Mouse (Mus musculus) midbrain, embryonic 16.5 days (tissue): ENCODE measurements at regions not wholly inside any gene's neighbourhood (a gene's known extent, or its start where the extent isn't known, plus 50 kb on each side); places are given as distances from the start of the nearest gene placed in this dataset.

Experiments
- ATAC-seq: fragments of 200-750 bp; cut with Nextera tagmentation; 2 replicates; pipeline ENCODE4 v1.8.0; 2017; ENCODE audit warnings: moderate TSS enrichment
- H3K27ac ChIP-seq: fragments of 300-500 bp; sonication (generic); 2 replicates; pipeline ENCODE4 v1.5.1; 2014; ENCODE audit warnings: mild to moderate bottlenecking, low read length, mixed read lengths
- H3K27me3 ChIP-seq: fragments of 300-500 bp; sonication (generic); 2 replicates; pipeline ENCODE4 v1.6.1; 2014; ENCODE audit warnings: low read depth, low read length, mixed read lengths; ENCODE audit not compliant: control insufficient read depth, insufficient read depth
- H3K36me3 ChIP-seq: fragments of 300-500 bp; sonication (generic); 2 replicates; pipeline ENCODE4 v1.6.1; 2014; ENCODE audit warnings: mild to moderate bottlenecking, low read length, moderate library complexity, mixed read lengths; ENCODE audit not compliant: control insufficient read depth, insufficient read depth
- H3K4me1 ChIP-seq: fragments of 300-500 bp; sonication (generic); 2 replicates; pipeline ENCODE4 v1.6.1; 2014; ENCODE audit warnings: mild to moderate bottlenecking, low read length, mixed read lengths; ENCODE audit not compliant: control insufficient read depth, insufficient read depth
- H3K4me2 ChIP-seq: fragments of 300-500 bp; sonication (generic); 2 replicates; pipeline ENCODE4 v1.6.1; 2014; ENCODE audit warnings: mild to moderate bottlenecking, low read length, mixed read lengths
- H3K4me3 ChIP-seq: fragments of 300-500 bp; sonication (generic); 2 replicates; pipeline ENCODE4 v1.5.1; 2014; ENCODE audit warnings: low read depth, mild to moderate bottlenecking, low read length, moderate library complexity, mixed read lengths
- H3K9ac ChIP-seq: fragments of 300-500 bp; sonication (generic); 2 replicates; pipeline ENCODE4 v1.6.1; 2014; ENCODE audit warnings: low read depth, low read length, mixed read lengths
- H3K9me3 ChIP-seq: fragments of 300-500 bp; sonication (generic); replicated peaks from 2 replicates; pipeline ENCODE4 v1.6.1; 2014; ENCODE audit warnings: mild to moderate bottlenecking, low read length, mixed read lengths; ENCODE audit not compliant: control insufficient read depth, poor library complexity, severe bottlenecking
- WGBS: fragments of 180-500 bp; shearing (Covaris S2); extraction: QIAGEN DNeasy Blood & Tissue Kit; methylation state at CpG from one replicate; pipeline ENCODE4 v1.1.7; 2014; 5-methylcytosine and 5-hydroxymethylcytosine counted together

DNA sequence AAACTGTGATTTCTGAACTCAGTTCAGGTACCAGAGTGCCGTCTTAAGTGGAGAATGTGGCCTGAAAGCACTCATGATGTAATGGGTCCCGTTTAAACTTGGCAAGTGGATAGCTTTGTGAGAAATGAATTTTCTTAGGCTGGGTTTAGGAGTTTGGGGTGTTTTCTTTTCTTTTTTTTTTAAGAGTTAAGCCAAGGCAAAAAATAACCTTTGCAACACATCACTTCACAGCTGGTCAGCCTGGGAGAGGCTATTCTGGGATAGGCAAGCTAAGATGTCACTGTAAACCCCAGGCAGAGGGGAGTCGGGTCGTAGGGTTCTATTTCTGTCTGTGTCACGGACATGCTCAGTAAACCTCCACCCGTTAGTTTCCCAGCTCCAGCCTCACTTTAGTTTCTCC, 100.9 kb downstream of the Zfp36l1 start:
- no peaks in the 10 kb centered on the region for H3K36me3 ChIP-seq
- WGBS: 89% methylated on average over 6 of the region's 6 CpGs
- no peaks in the 10 kb centered on the region for H3K27me3 ChIP-seq
- ATAC-seq: no peak
- no peak overlapping the region for H3K4me2 ChIP-seq
- no peaks in the 10 kb centered on the region for H3K9me3 ChIP-seq
- H3K4me3 ChIP-seq: no peak overlapping the region
- H3K9ac ChIP-seq: no peak overlapping the region
- no peak overlapping the region for H3K27ac ChIP-seq
- H3K4me1 ChIP-seq: peaks cover 6% of the 10 kb centered on the region

DNA sequence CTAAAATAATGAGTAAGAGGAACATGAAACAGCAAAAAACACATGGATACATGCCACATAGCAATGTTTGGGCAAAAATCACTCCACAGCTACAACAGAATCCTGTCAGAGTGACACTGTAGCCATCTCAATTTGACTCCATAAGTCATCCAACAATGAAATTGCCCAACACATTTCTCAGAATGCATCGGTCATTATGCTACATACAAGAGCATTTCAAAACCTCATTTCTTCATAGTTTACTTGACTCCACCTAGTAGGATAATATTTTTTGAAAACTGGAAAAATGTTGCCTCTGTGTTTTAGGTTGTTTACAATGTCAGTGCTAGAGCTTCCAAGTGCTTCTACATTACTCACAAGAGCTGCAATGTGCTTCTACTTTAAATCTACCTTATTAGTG, 101.9 kb downstream of the Zfp36l1 start:
- Histone ChIP-seq H3K27me3 (no peaks in the 10 kb centered on the region), H3K9me3 (no peaks in the 10 kb centered on the region), H3K9ac (no peak overlapping the region), H3K4me3 (no peak overlapping the region), H3K4me1 (peaks cover 6% of the 10 kb centered on the region), H3K27ac (no peak overlapping the region), H3K4me2 (no peak overlapping the region), H3K36me3 (no peaks in the 10 kb centered on the region)
- no peak for ATAC-seq
- WGBS: 97% methylated on average over 1 of the region's 1 CpGs

DNA sequence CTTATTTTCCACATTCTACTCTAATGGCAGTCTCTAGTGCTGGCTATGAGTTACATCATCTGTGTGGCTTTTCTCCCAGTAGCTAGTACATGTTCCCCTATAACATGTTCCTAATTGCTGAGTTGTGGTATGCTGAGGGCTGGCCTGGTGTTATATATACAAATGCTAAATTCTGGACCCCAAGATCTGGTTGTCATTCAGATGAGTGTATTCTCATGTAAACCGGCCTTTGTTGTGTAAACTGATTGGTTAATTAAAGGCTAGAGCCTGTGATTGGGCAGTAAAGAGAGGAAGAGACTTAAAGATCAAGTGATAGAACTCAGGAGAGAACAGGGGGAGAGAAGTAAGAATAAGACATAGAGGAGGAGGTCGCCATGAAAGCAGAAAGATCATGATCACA, 102.6 kb downstream of the Zfp36l1 start:
- H3K9ac ChIP-seq: no peak overlapping the region
- 72% methylated on average over 2 of the region's 2 CpGs for WGBS
- no peak overlapping the region for H3K4me3 ChIP-seq
- no peaks in the 10 kb centered on the region for H3K36me3 ChIP-seq
- H3K4me1 ChIP-seq: peaks cover 6% of the 10 kb centered on the region
- no peak overlapping the region for H3K4me2 ChIP-seq
- H3K27me3 ChIP-seq: no peaks in the 10 kb centered on the region
- ATAC-seq: no peak
- H3K9me3 ChIP-seq: no peaks in the 10 kb centered on the region
- no peak overlapping the region for H3K27ac ChIP-seq

DNA sequence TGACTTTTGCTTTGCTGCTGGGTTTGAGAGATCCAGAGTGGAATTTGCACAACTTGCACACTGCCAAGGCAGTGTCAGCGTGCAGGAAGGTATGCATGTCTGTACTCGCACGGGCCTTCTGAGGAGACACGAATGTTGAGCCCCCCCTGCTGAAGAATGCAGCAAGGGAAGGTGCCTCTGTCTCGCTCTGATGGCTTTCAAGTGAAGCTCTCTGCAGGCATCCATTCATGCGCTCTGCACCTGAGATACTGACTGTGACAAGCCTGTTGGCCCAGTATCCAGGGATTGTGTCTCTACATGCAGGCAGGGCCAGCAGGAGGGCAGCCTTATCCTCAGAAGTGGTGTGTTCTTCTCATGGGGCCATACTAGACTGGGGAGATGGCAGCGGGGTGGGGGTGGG, 105.0 kb downstream of the Zfp36l1 start:
- Histone ChIP-seq H3K36me3 (no peaks in the 10 kb centered on the region), H3K9me3 (no peaks in the 10 kb centered on the region), H3K27ac (no peak overlapping the region), H3K27me3 (no peaks in the 10 kb centered on the region), H3K4me2 (no peak overlapping the region), H3K4me3 (no peak overlapping the region), H3K4me1 (no peaks in the 10 kb centered on the region), H3K9ac (no peak overlapping the region)
- 28% methylated on average over 7 of the region's 7 CpGs for WGBS
- no peak for ATAC-seq

DNA sequence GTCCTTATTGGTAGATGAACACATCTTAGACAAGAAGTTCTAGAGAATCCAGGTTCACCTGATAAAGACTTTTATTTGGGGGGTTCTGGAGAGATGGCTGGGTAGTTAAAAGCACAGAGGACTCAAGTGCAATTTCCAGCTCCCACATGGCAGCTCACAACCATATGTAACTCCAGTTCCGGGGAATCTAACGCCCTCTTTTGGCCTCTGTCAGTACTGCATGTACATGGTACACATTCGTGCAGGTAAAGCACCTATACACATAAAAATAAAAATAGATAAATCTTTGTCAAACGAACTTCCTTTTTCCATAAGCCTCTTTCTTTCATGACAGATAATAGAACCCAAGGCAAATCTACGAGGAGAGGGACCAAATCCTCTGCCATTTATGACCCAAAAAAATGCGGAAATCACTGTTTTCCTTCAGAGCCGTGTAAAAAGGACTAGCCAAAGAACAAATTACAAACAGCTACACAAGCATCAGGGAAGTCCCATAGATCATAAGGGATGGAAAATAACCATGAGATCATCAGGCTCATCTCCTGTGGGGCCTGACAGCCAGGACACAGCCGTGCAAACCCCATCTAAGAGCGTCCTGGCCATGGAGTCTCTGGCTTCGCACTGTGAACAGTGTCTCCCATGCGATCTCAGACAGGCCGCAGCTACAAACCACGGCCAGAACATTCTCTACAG, 107.4 kb downstream of the Zfp36l1 start:
- WGBS: 95% methylated on average over 13 of the region's 13 CpGs

DNA sequence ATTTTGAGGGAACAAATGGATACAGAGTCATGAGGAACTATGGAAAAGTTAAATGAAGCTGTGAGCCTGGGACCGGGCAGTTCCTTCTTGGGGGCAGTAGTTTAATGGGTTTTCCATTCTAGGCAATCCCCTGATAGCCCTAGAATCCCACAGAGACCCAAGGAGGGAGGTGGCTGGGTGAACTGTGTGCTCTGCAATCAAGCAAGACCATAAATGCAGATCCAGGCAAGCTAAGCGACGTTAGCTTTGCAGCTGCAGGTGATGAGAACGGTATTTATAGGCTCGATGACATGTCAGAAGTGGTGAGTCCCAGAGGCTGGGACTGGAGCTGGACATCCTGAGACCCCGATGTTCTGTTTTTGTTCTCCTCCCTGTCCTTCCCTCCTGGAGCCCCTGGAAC, 108.2 kb downstream of the Zfp36l1 start:
- Histone ChIP-seq H3K27me3 (no peaks in the 10 kb centered on the region), H3K4me3 (no peak overlapping the region), H3K9ac (no peak overlapping the region), H3K9me3 (no peaks in the 10 kb centered on the region), H3K4me2 (no peak overlapping the region), H3K27ac (no peak overlapping the region), H3K4me1 (no peaks in the 10 kb centered on the region), H3K36me3 (no peaks in the 10 kb centered on the region)
- no peak for ATAC-seq
- 93% methylated on average over 6 of the region's 6 CpGs for WGBS

More for the DNA sequence above, 107.4 kb downstream of the Zfp36l1 start:
- H3K4me1 ChIP-seq: no peaks in the 10 kb centered on the region
- H3K4me3 ChIP-seq: no peak overlapping the region
- H3K4me2 ChIP-seq: no peak overlapping the region
- H3K27me3 ChIP-seq: no peaks in the 10 kb centered on the region
- H3K9me3 ChIP-seq: no peaks in the 10 kb centered on the region
- H3K9ac ChIP-seq: no peak overlapping the region
- ATAC-seq: no peak
- no peak overlapping the region for H3K27ac ChIP-seq
- no peaks in the 10 kb centered on the region for H3K36me3 ChIP-seq

DNA sequence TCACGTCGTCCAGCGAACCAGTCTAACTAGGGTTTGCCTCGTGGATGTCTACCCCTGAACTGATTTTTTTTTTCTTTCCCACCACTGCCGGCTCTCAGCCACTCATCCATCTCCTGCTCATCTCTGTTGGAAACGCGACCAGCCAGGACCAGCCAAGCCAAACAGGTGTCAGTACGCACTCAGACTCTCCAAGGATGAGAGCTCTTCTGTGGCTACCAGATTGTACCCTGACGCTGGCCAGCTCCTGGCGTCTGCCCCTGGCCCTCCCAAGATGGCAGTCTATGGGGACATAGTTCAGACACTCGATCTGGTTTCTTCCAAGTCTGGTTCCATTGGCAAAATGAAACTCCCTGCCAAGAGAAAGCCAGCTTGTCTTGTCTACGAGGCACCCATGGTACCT, 109.3 kb downstream of the Zfp36l1 start:
- no peak overlapping the region for H3K4me2 ChIP-seq
- no peak for ATAC-seq
- H3K27me3 ChIP-seq: no peaks in the 10 kb centered on the region
- H3K4me3 ChIP-seq: no peak overlapping the region
- H3K36me3 ChIP-seq: no peaks in the 10 kb centered on the region
- H3K27ac ChIP-seq: no peak overlapping the region
- WGBS: 88% methylated on average over 12 of the region's 12 CpGs
- no peaks in the 10 kb centered on the region for H3K9me3 ChIP-seq
- H3K9ac ChIP-seq: no peak overlapping the region
- no peaks in the 10 kb centered on the region for H3K4me1 ChIP-seq

DNA sequence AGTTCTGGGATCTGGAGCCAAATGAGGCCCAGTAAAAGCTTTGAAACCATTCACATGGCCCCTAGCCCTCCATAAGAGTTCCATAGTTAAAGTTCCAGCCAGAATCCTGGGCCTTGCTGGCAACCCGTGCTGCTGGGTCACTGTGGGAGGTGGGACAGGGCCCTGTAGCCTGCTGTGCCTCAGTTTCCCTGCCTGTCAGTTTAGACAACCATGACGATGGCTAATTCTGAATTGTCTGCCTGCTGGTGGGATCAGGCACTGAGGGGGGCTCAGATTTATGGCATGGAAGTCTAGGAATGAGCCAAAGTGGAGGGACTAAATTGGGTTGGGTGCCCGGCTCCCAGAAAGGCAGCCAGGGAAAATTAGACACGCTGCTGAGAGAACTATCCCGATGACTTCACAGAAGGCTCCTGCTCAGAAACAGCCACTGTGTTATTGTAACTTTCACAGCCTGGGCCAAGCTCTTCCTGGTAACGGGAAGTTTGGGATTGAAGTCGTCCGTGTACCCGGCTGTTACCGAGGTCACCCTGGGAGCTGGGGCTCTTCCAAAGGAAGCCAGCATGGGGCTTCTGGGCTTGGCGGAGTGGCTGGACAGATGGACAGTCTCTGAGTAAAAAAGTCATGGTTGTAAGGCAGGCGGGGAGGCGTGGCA, 110.2 kb downstream of the Zfp36l1 start:
- WGBS: 56% methylated on average over 13 of the region's 13 CpGs
- H3K27ac ChIP-seq: no peak overlapping the region
- peak; percentile 73 for ATAC-seq

DNA sequence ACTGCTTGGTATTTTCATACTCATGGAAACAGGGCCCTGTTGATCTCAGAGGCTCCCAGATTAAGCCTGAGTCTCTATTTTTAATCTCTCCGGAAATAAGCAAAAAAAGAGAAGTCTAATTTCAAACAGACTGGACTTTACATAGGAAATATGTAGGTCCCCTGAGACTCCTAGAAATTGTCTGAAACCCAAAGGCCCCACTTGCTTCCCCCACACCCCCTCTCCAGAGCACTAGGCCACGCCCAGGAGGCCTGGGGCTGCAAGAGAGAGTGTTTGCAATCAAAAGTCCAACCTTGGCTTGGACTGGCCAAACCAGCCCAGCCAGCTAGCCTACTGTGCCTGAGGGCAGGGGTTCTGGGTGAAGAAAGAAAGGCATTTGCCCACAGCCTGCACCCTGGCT, 111.0 kb downstream of the Zfp36l1 start:
- Histone ChIP-seq H3K9ac (no peak overlapping the region), H3K27ac (peak overlapping the region; percentile 19; the same call in 1 of the 2 replicates), H3K4me2 (no peak overlapping the region), H3K36me3 (no peaks in the 10 kb centered on the region), H3K4me1 (no peaks in the 10 kb centered on the region), H3K27me3 (no peaks in the 10 kb centered on the region), H3K4me3 (no peak overlapping the region), H3K9me3 (no peaks in the 10 kb centered on the region)
- 74% methylated on average over 2 of the region's 2 CpGs for WGBS
- no peak for ATAC-seq

More for the DNA sequence above, 110.2 kb downstream of the Zfp36l1 start:
- Histone ChIP-seq H3K36me3 (no peaks in the 10 kb centered on the region), H3K27me3 (no peaks in the 10 kb centered on the region), H3K4me2 (no peak overlapping the region), H3K4me3 (no peak overlapping the region), H3K4me1 (no peaks in the 10 kb centered on the region), H3K9ac (no peak overlapping the region), H3K9me3 (no peaks in the 10 kb centered on the region)
